Mouse (Mus musculus): ENCODE measurements around the gene Hspa12b. TPM values are rescaled to one million over a fixed set of nuclear protein-coding genes. Genes with fewer than 3 reads are reported as not detected.
A peak's percentile ranks its signal among the peaks of the same experiment; 100 is the strongest.

Hspa12b gene
- polyA plus RNA-seq (2012; rRNA removed), result 3.1 and 3.5 TPM in 2 replicates

GRCm38 (mm10) chr2:131127161-131127730, at the start of gene Hspa12b:
Gene Hspa12b (plus strand): TSS chr2:131127280.
- no peaks in the 10 kb centered on the region for H3K36me3 ChIP-seq (ENCODE audit: control insufficient read depth, insufficient read depth, low read length)
- DNase-seq, result peak; percentile 32
- 8% methylated on average over 28 of the region's 28 CpGs for WGBS
- H3K4me1 ChIP-seq (replicated peaks; ENCODE audit: control insufficient read depth, insufficient read depth, low read length), result peaks cover 16% of the 10 kb centered on the region
- no peak within 1 kb of the TSS for H3K4me3 ChIP-seq (ENCODE audit: control insufficient read depth, insufficient read depth, low read length)
- TF ChIP-seq CTCF (IDR thresholded peaks at IDR 0.05; ENCODE audit: borderline replicate concordance, control insufficient read depth, extremely low read depth, insufficient read depth, low read length, poor library complexity) (0 out of 2 replicates have a peak, but pooled peaks have one; percentile 20), POLR2A (IDR thresholded peaks at IDR 0.05; ENCODE audit: control insufficient read depth, extremely low read depth, insufficient read depth, low read length, poor library complexity) (no peak)
- H3K27me3 ChIP-seq (ENCODE audit: control insufficient read depth, insufficient read depth, low read length), result no peaks in the 10 kb centered on the region
- H3K27ac ChIP-seq (ENCODE audit: control insufficient read depth, insufficient read depth, low read length), result no peak within 1 kb of the TSS

GRCm38 (mm10) chr2:131080507-131080906, 46.6 kb upstream of the Hspa12b start:
- no peaks in the 10 kb centered on the region for H3K27me3 ChIP-seq (ENCODE audit: control insufficient read depth, insufficient read depth, low read length)
- 25% methylated on average over 5 of the region's 5 CpGs for WGBS
- no peaks in the 10 kb centered on the region for H3K36me3 ChIP-seq (ENCODE audit: control insufficient read depth, insufficient read depth, low read length)
- DNase-seq, result no peak
- H3K27ac ChIP-seq (ENCODE audit: control insufficient read depth, insufficient read depth, low read length), result no peak overlapping the region
- no peak for TF ChIP-seq CTCF (IDR thresholded peaks at IDR 0.05; ENCODE audit: borderline replicate concordance, control insufficient read depth, extremely low read depth, insufficient read depth, low read length, poor library complexity)
- no peak for TF ChIP-seq POLR2A (IDR thresholded peaks at IDR 0.05; ENCODE audit: control insufficient read depth, extremely low read depth, insufficient read depth, low read length, poor library complexity)
- no peaks in the 10 kb centered on the region for H3K4me1 ChIP-seq (replicated peaks; ENCODE audit: control insufficient read depth, insufficient read depth, low read length)
- no peak overlapping the region for H3K4me3 ChIP-seq (ENCODE audit: control insufficient read depth, insufficient read depth, low read length)

GRCm38 (mm10) chr2:131084206-131084605, 42.9 kb upstream of the Hspa12b start:
- 96% methylated on average over 4 of the region's 4 CpGs for WGBS
- TF ChIP-seq POLR2A (IDR thresholded peaks at IDR 0.05; ENCODE audit: control insufficient read depth, extremely low read depth, insufficient read depth, low read length, poor library complexity) (no peak), CTCF (IDR thresholded peaks at IDR 0.05; ENCODE audit: borderline replicate concordance, control insufficient read depth, extremely low read depth, insufficient read depth, low read length, poor library complexity) (no peak)

GRCm38 (mm10) chr2:131086667-131087390, 40.3 kb upstream of the Hspa12b start, which contains the start of gene Siglec1:
Gene Siglec1 (minus strand): TSS chr2:131086765.
- Histone ChIP-seq H3K4me3 (ENCODE audit: control insufficient read depth, insufficient read depth, low read length) (no peak within 1 kb of the TSS), H3K4me1 (replicated peaks; ENCODE audit: control insufficient read depth, insufficient read depth, low read length) (no peaks in the 10 kb centered on the region), H3K27ac (ENCODE audit: control insufficient read depth, insufficient read depth, low read length) (no peak within 1 kb of the TSS), H3K36me3 (ENCODE audit: control insufficient read depth, insufficient read depth, low read length) (no peaks in the 10 kb centered on the region), H3K27me3 (ENCODE audit: control insufficient read depth, insufficient read depth, low read length) (no peaks in the 10 kb centered on the region)
- no peak for DNase-seq
- 48% methylated on average over 11 of the region's 11 CpGs for WGBS
- TF ChIP-seq POLR2A (IDR thresholded peaks at IDR 0.05; ENCODE audit: control insufficient read depth, extremely low read depth, insufficient read depth, low read length, poor library complexity) (no peak), CTCF (IDR thresholded peaks at IDR 0.05; ENCODE audit: borderline replicate concordance, control insufficient read depth, extremely low read depth, insufficient read depth, low read length, poor library complexity) (no peak)

More at GRCm38 (mm10) chr2:131084206-131084605, 42.9 kb upstream of the Hspa12b start:
- Histone ChIP-seq H3K4me1 (replicated peaks; ENCODE audit: control insufficient read depth, insufficient read depth, low read length) (no peaks in the 10 kb centered on the region), H3K27ac (ENCODE audit: control insufficient read depth, insufficient read depth, low read length) (no peak overlapping the region), H3K27me3 (ENCODE audit: control insufficient read depth, insufficient read depth, low read length) (no peaks in the 10 kb centered on the region), H3K36me3 (ENCODE audit: control insufficient read depth, insufficient read depth, low read length) (no peaks in the 10 kb centered on the region), H3K4me3 (ENCODE audit: control insufficient read depth, insufficient read depth, low read length) (no peak overlapping the region)
- DNase-seq, result no peak

GRCm38 (mm10) chr2:131088581-131088980, 38.5 kb upstream of the Hspa12b start:
- no peak for TF ChIP-seq POLR2A (IDR thresholded peaks at IDR 0.05; ENCODE audit: control insufficient read depth, extremely low read depth, insufficient read depth, low read length, poor library complexity)
- TF ChIP-seq CTCF (IDR thresholded peaks at IDR 0.05; ENCODE audit: borderline replicate concordance, control insufficient read depth, extremely low read depth, insufficient read depth, low read length, poor library complexity), result no peak
- no peak for DNase-seq
- no peaks in the 10 kb centered on the region for H3K27me3 ChIP-seq (ENCODE audit: control insufficient read depth, insufficient read depth, low read length)
- H3K4me3 ChIP-seq (ENCODE audit: control insufficient read depth, insufficient read depth, low read length), result no peak overlapping the region
- no peaks in the 10 kb centered on the region for H3K4me1 ChIP-seq (replicated peaks; ENCODE audit: control insufficient read depth, insufficient read depth, low read length)
- 88% methylated on average over 4 of the region's 4 CpGs for WGBS
- no peaks in the 10 kb centered on the region for H3K36me3 ChIP-seq (ENCODE audit: control insufficient read depth, insufficient read depth, low read length)
- H3K27ac ChIP-seq (ENCODE audit: control insufficient read depth, insufficient read depth, low read length), result no peak overlapping the region

GRCm38 (mm10) chr2:131089634-131090033, 37.4 kb upstream of the Hspa12b start:
- H3K4me1 ChIP-seq (replicated peaks; ENCODE audit: control insufficient read depth, insufficient read depth, low read length), result no peaks in the 10 kb centered on the region
- no peak overlapping the region for H3K4me3 ChIP-seq (ENCODE audit: control insufficient read depth, insufficient read depth, low read length)
- no peak overlapping the region for H3K27ac ChIP-seq (ENCODE audit: control insufficient read depth, insufficient read depth, low read length)
- no peaks in the 10 kb centered on the region for H3K36me3 ChIP-seq (ENCODE audit: control insufficient read depth, insufficient read depth, low read length)
- 86% methylated on average over 1 of the region's 1 CpGs for WGBS
- H3K27me3 ChIP-seq (ENCODE audit: control insufficient read depth, insufficient read depth, low read length), result no peaks in the 10 kb centered on the region
- TF ChIP-seq CTCF (IDR thresholded peaks at IDR 0.05; ENCODE audit: borderline replicate concordance, control insufficient read depth, extremely low read depth, insufficient read depth, low read length, poor library complexity) (no peak), POLR2A (IDR thresholded peaks at IDR 0.05; ENCODE audit: control insufficient read depth, extremely low read depth, insufficient read depth, low read length, poor library complexity) (no peak)
- DNase-seq, result no peak

Measured in thymus, adult 2 months (tissue).